Comparison of ENCODE assay signal across 8 mouse cellular contexts in genomic region chr1:134559976-134560375, GRCm38 (mm10). TPM values are rescaled to one million over a fixed set of nuclear protein-coding genes. Genes with fewer than 3 reads are reported as not detected.
DNase-seq lines count a peak whose midpoint lies in the region; ATAC-seq and TF ChIP-seq lines count a peak whose summit lies in the region.

TSS of gene Kdm5b (plus strand) at chr1:134560171.

- peak; percentile 97 for DNase-seq in brain, adult 2 months (ENCODE audit: low read depth, low spot score)
- DNase-seq in liver, embryonic 11.5 days (ENCODE audit: low spot score) = peak; percentile 88
- DNase-seq in naive thymus-derived CD4-positive, alpha-beta T cell, adult 2 months (ENCODE audit: low read depth) = peak; percentile 89

- peak within 1 kb of the TSS; percentile 80 for H3ac ChIP-seq in C2C12 (ENCODE audit: control insufficient read depth, insufficient read length, low read depth)

- no peaks in the 10 kb centered on the region for H3K27me3 ChIP-seq in C2C12 (ENCODE audit: control insufficient read depth, insufficient read depth, insufficient read length)
- no peaks in the 10 kb centered on the region for H3K27me3 ChIP-seq in heart, embryonic 12.5 days (replicated peaks)
- H3K27me3 ChIP-seq in kidney, embryonic 16.5 days (ENCODE audit: insufficient read depth, low read length) = no peaks in the 10 kb centered on the region
- no peaks in the 10 kb centered on the region for H3K27me3 ChIP-seq in liver, embryonic 11.5 days (replicated peaks; ENCODE audit: control insufficient read depth, insufficient read depth, low read length)
- no peaks in the 10 kb centered on the region for H3K27me3 ChIP-seq in stomach, embryonic 14.5 days (ENCODE audit: control insufficient read depth, insufficient read depth, low read length)

- H3K36me3 ChIP-seq in C2C12 (ENCODE audit: control insufficient read depth, insufficient read depth) = no peaks in the 10 kb centered on the region
- H3K36me3 ChIP-seq in heart, embryonic 12.5 days = no peaks in the 10 kb centered on the region
- H3K36me3 ChIP-seq in kidney, embryonic 16.5 days (ENCODE audit: insufficient read depth, low read length) = no peaks in the 10 kb centered on the region
- no peaks in the 10 kb centered on the region for H3K36me3 ChIP-seq in liver, embryonic 11.5 days (ENCODE audit: control insufficient read depth, insufficient read depth, low read length)
- H3K36me3 ChIP-seq in stomach, embryonic 14.5 days (ENCODE audit: control insufficient read depth, insufficient read depth, low read length) = no peaks in the 10 kb centered on the region

- peak; percentile 36 for ATAC-seq in erythroid progenitor cell, adult 5-6 weeks (replicated peaks; ENCODE audit: low FRiP score, poor library complexity, severe bottlenecking)
- ATAC-seq in heart, embryonic 12.5 days (ENCODE audit: insufficient number of reproducible peaks, low FRiP score) = peak; percentile 26
- ATAC-seq in kidney, embryonic 16.5 days (ENCODE audit: low FRiP score, low TSS enrichment) = 0 out of 2 replicates have a peak, but pooled peaks have one; percentile 7
- no peak; the same call in 1 of the 2 replicates for ATAC-seq in liver, embryonic 11.5 days (replicated peaks; ENCODE audit: low FRiP score)
- peak; percentile 15; the same call in 1 of the 2 replicates for ATAC-seq in stomach, embryonic 14.5 days (ENCODE audit: insufficient number of reproducible peaks, insufficient read depth, low FRiP score, low read depth)

- peak within 1 kb of the TSS; percentile 83 for H3K27ac ChIP-seq in heart, embryonic 12.5 days (ENCODE audit: poor library complexity, severe bottlenecking)
- peak within 1 kb of the TSS; percentile 89 for H3K27ac ChIP-seq in kidney, embryonic 16.5 days (ENCODE audit: low read length)
- H3K27ac ChIP-seq in liver, embryonic 11.5 days (ENCODE audit: low read depth, low read length) = peak within 1 kb of the TSS; percentile 82
- peak within 1 kb of the TSS; percentile 95 for H3K27ac ChIP-seq in stomach, embryonic 14.5 days (ENCODE audit: low read length)

- H3K79me3 ChIP-seq in C2C12 (ENCODE audit: low read depth) = peaks cover 6% of the 10 kb centered on the region

- peak within 1 kb of the TSS; percentile 93 for H3K9ac ChIP-seq in heart, embryonic 12.5 days
- peak within 1 kb of the TSS; percentile 99 for H3K9ac ChIP-seq in kidney, embryonic 16.5 days (replicated peaks; ENCODE audit: low read length)
- peak within 1 kb of the TSS; percentile 96 for H3K9ac ChIP-seq in liver, embryonic 11.5 days (ENCODE audit: low read depth, low read length)
- peak within 1 kb of the TSS; percentile 98 for H3K9ac ChIP-seq in stomach, embryonic 14.5 days (replicated peaks; ENCODE audit: low read depth, low read length)

- peak within 1 kb of the TSS; percentile 97 for H3K4me2 ChIP-seq in heart, embryonic 12.5 days
- H3K4me2 ChIP-seq in kidney, embryonic 16.5 days (replicated peaks; ENCODE audit: low read depth, low read length) = peak within 1 kb of the TSS; percentile 76
- peak within 1 kb of the TSS; percentile 89 for H3K4me2 ChIP-seq in liver, embryonic 11.5 days
- H3K4me2 ChIP-seq in stomach, embryonic 14.5 days (replicated peaks; ENCODE audit: low read depth, low read length) = peak within 1 kb of the TSS; percentile 64

- peaks cover 25% of the 10 kb centered on the region for H3K4me1 ChIP-seq in heart, embryonic 12.5 days (replicated peaks)
- peaks cover 34% of the 10 kb centered on the region for H3K4me1 ChIP-seq in kidney, embryonic 16.5 days (ENCODE audit: insufficient read depth, low read length)
- H3K4me1 ChIP-seq in liver, embryonic 11.5 days (replicated peaks; ENCODE audit: control insufficient read depth, insufficient read depth, low read length) = peaks cover 29% of the 10 kb centered on the region
- H3K4me1 ChIP-seq in stomach, embryonic 14.5 days (ENCODE audit: control insufficient read depth, insufficient read depth, low read length) = peaks cover 25% of the 10 kb centered on the region

- WGBS in heart, embryonic 12.5 days = under 1% methylated on average over 34 of the region's 34 CpGs
- WGBS in kidney, embryonic 16.5 days = under 1% methylated on average over 34 of the region's 34 CpGs
- 0% methylated on average over 34 of the region's 34 CpGs for WGBS in liver, embryonic 11.5 days
- under 1% methylated on average over 34 of the region's 34 CpGs for WGBS in stomach, embryonic 14.5 days

- TF ChIP-seq CTCF in C2C12 (IDR thresholded peaks at IDR 0.05; ENCODE audit: control insufficient read depth, insufficient read depth, insufficient read length) = no peak

- no peaks in the 10 kb centered on the region for H3K9me3 ChIP-seq in heart, embryonic 12.5 days (replicated peaks)
- no peaks in the 10 kb centered on the region for H3K9me3 ChIP-seq in kidney, embryonic 16.5 days (ENCODE audit: low read length)
- no peaks in the 10 kb centered on the region for H3K9me3 ChIP-seq in liver, embryonic 11.5 days (ENCODE audit: control insufficient read depth, low read length)
- no peaks in the 10 kb centered on the region for H3K9me3 ChIP-seq in stomach, embryonic 14.5 days (ENCODE audit: control insufficient read depth, low read depth, low read length)

- H3K4me3 ChIP-seq in C2C12 (ENCODE audit: insufficient read depth, poor library complexity, severe bottlenecking) = peak within 1 kb of the TSS; percentile 72
- peak within 1 kb of the TSS; percentile 77 for H3K4me3 ChIP-seq in heart, embryonic 12.5 days
- H3K4me3 ChIP-seq in kidney, embryonic 16.5 days (ENCODE audit: low read length) = peak within 1 kb of the TSS; percentile 100
- H3K4me3 ChIP-seq in liver, embryonic 11.5 days (ENCODE audit: low read depth, low read length) = peak within 1 kb of the TSS; percentile 98
- peak within 1 kb of the TSS; percentile 100 for H3K4me3 ChIP-seq in stomach, embryonic 14.5 days (ENCODE audit: low read depth, low read length)

- H3K79me2 ChIP-seq in C2C12 (ENCODE audit: control insufficient read depth, insufficient read depth) = peaks cover 29% of the 10 kb centered on the region

TF ChIP-seq in C2C12, 6 proteins besides CTCF, POLR2A, EP300 and RAD21:
- TF ChIP-seq CEBPB (IDR thresholded peaks at IDR 0.05; ENCODE audit: low read depth) = no peak
- TF ChIP-seq USF1 (IDR thresholded peaks at IDR 0.05; ENCODE audit: low read depth) = no peak

RNA-seq across cellular contexts. Expression of gene Kdm5b, which starts in this region (rescaled TPM):
- 3.4 TPM for polyA plus RNA-seq in C2C12 (2012; fragmentation: generic; extraction: Trizol)
- total RNA-seq in erythroid progenitor cell, adult 5-6 weeks (2015; ENCODE audit: low replicate concordance) = 5.4 and 20.1 TPM in 2 replicates
- 2.2 and 4.1 TPM in 2 replicates for total RNA-seq in erythroid progenitor cell, adult 5-6 weeks (2017; ENCODE audit: low replicate concordance)
- polyA plus RNA-seq in heart, embryonic 12.5 days (2016; fragmentation: Nextera tagmentation; extraction: Ambion mirVana) = 39.9 and 41.4 TPM in 2 replicates
- polyA plus RNA-seq in kidney, embryonic 16.5 days (2015; fragmentation: Nextera tagmentation; extraction: Ambion mirVana) = 47.4 and 55.4 TPM in 2 replicates
- polyA plus RNA-seq in liver, embryonic 11.5 days (2014; fragmentation: Nextera tagmentation; extraction: Ambion mirVana) = 30.8 and 32.9 TPM in 2 replicates
- polyA plus RNA-seq in stomach, embryonic 14.5 days (2014; fragmentation: Nextera tagmentation; extraction: Ambion mirVana) = 80.6 and 81.3 TPM in 2 replicates
